Comparison of ENCODE assay signal across 14 mouse cellular contexts in genomic region chr17:87344441-87345251, GRCm38 (mm10).
A peak's percentile ranks its signal among the peaks of the same experiment; 100 is the strongest.
DNase-seq lines count a peak whose midpoint lies in the region; ATAC-seq and TF ChIP-seq lines count a peak whose summit lies in the region.
"Had no signal": no experiment of that assay in that cellular context is flagged by ENCODE, and none has a peak within 500 bp of the region (broad histone marks: within the 10 kb centered on the region; RNA-seq: fewer than 3 reads in every experiment).

No protein-coding gene starts in this region.

- no peak overlapping the region for H3K9ac ChIP-seq in forebrain, embryonic 14.5 days (ENCODE audit: low read length)
- H3K9ac ChIP-seq: embryonic facial prominence, embryonic 15.5 days; hindbrain, embryonic 15.5 days; limb, embryonic 12.5 days; neural tube, embryonic 13.5 days had no signal

- no peak for TF ChIP-seq POLR2A in myocyte (IDR thresholded peaks at IDR 0.05; ENCODE audit: insufficient read length, low read depth)

- H3K27me3 ChIP-seq in myocyte (ENCODE audit: control insufficient read depth, insufficient read depth, insufficient read length): no peaks in the 10 kb centered on the region
- H3K27me3 ChIP-seq in forebrain, embryonic 14.5 days (replicated peaks; ENCODE audit: control insufficient read depth, insufficient read depth, low read length): no peaks in the 10 kb centered on the region
- H3K27me3 ChIP-seq: embryonic facial prominence, embryonic 15.5 days; hindbrain, embryonic 15.5 days; neural tube, embryonic 13.5 days had no signal

- ATAC-seq in common myeloid progenitor, adult 5-6 weeks (replicated peaks; ENCODE audit: low read depth, poor library complexity, severe bottlenecking): peak; percentile 90
- ATAC-seq in forebrain, embryonic 14.5 days: no peak

- no peak overlapping the region for H3K4me2 ChIP-seq in myocyte (ENCODE audit: low read depth)
- no peak overlapping the region for H3K4me2 ChIP-seq in forebrain, embryonic 14.5 days (ENCODE audit: low read length)
- H3K4me2 ChIP-seq: embryonic facial prominence, embryonic 15.5 days; hindbrain, embryonic 15.5 days; limb, embryonic 12.5 days; neural tube, embryonic 13.5 days had no signal

- DNase-seq in heart, adult 11 months: peak; percentile 89
- no peak for DNase-seq in heart, postnatal 36 days
- DNase-seq in thymus, postnatal 14 days: peak; percentile 76
- no peak for DNase-seq in adrenal gland, postnatal 25 days
- DNase-seq in forebrain, embryonic 14.5 days (ENCODE audit: low spot score): no peak
- no peak for DNase-seq in right cerebral cortex, postnatal 25 days
- DNase-seq: cerebellum, adult 11 months; kidney, postnatal 4 days had no signal

- WGBS in forebrain, embryonic 14.5 days: 80% methylated on average over 18 of the region's 18 CpGs

- peaks cover 3% of the 10 kb centered on the region for H3K36me3 ChIP-seq in myocyte (ENCODE audit: control insufficient read depth, insufficient read depth)
- H3K36me3 ChIP-seq in forebrain, embryonic 14.5 days (ENCODE audit: control insufficient read depth, insufficient read depth, low read length): no peaks in the 10 kb centered on the region
- H3K36me3 ChIP-seq: hindbrain, embryonic 15.5 days; limb, embryonic 12.5 days; neural tube, embryonic 13.5 days had no signal

- no peaks in the 10 kb centered on the region for H3K79me2 ChIP-seq in myocyte (ENCODE audit: control insufficient read depth, insufficient read depth)

- intact Hi-C loops in heart, postnatal 36 days (cut with DNase I): no loop called here

- no peak overlapping the region for H3K27ac ChIP-seq in forebrain, embryonic 14.5 days (ENCODE audit: low read depth, low read length)
- H3K27ac ChIP-seq: embryonic facial prominence, embryonic 15.5 days; hindbrain, embryonic 15.5 days; limb, embryonic 12.5 days; neural tube, embryonic 13.5 days had no signal

- no peak overlapping the region for H3ac ChIP-seq in myocyte (ENCODE audit: control insufficient read depth, insufficient read length)

- no peak overlapping the region for H3K4me3 ChIP-seq in myocyte
- no peak overlapping the region for H3K4me3 ChIP-seq in forebrain, embryonic 14.5 days (ENCODE audit: low read depth, low read length)
- H3K4me3 ChIP-seq: embryonic facial prominence, embryonic 15.5 days; hindbrain, embryonic 15.5 days; limb, embryonic 12.5 days; neural tube, embryonic 13.5 days had no signal

- no peaks in the 10 kb centered on the region for H3K9me3 ChIP-seq in forebrain, embryonic 14.5 days (replicated peaks; ENCODE audit: control insufficient read depth, low read length)
- H3K9me3 ChIP-seq: embryonic facial prominence, embryonic 15.5 days; hindbrain, embryonic 15.5 days; limb, embryonic 12.5 days; neural tube, embryonic 13.5 days had no signal

- no peaks in the 10 kb centered on the region for H3K4me1 ChIP-seq in forebrain, embryonic 14.5 days (ENCODE audit: control insufficient read depth, insufficient read depth, low read length)

TF ChIP-seq in myocyte, 11 proteins besides CTCF, POLR2A, EP300 and RAD21:
- TF ChIP-seq CEBPB (IDR thresholded peaks at IDR 0.05; ENCODE audit: insufficient read depth, poor library complexity, severe bottlenecking): peak; percentile 60; the same call in 1 of the 2 replicates
- no peak for TF ChIP-seq MAX (IDR thresholded peaks at IDR 0.05; ENCODE audit: low read depth)
- TF ChIP-seq MYOG (IDR thresholded peaks at IDR 0.05; ENCODE audit: control insufficient read depth in 1 of 3, insufficient read depth in 1 of 3, insufficient read length in 2 of 3, low read depth in 2 of 3): peak in 1 of 3 experiments; percentile 10

Comparison
In these comparisons a context has a peak if more than half of its experiments do, and no peak if none do; other contexts are left out.
1. DNase-seq: peak in heart, adult 11 months (single experiment) and thymus, postnatal 14 days (single experiment); none in heart, postnatal 36 days (0 of 2), adrenal gland, postnatal 25 days (single experiment), forebrain, embryonic 14.5 days (single experiment) and right cerebral cortex, postnatal 25 days (single experiment).